Mouse (Mus musculus) myocyte (in vitro differentiated cells): Measurements from ENCODE around the gene Lrrc28.
A peak's percentile ranks its signal among the peaks of the same experiment; 100 is the strongest.

Experiments used
- CEBPB ChIP-seq: IDR thresholded peaks from 2 replicates; pipeline ENCODE4 v1.6.1; 2011; ENCODE audit warnings: mild to moderate bottlenecking, moderate library complexity; ENCODE audit not compliant: poor library complexity, insufficient read depth, severe bottlenecking
- E2F4 ChIP-seq: IDR thresholded peaks from one replicate; pipeline ENCODE4 v1.6.1; 2011; ENCODE audit warnings: mild to moderate bottlenecking, control low read depth, moderate library complexity; ENCODE audit not compliant: insufficient read depth
- MAX ChIP-seq: IDR thresholded peaks from one replicate; pipeline ENCODE4 v1.6.1; 2011; ENCODE audit warnings: low read depth, mild to moderate bottlenecking, control low read depth
- MYOD1 ChIP-seq, 3 experiments: IDR thresholded peaks; one replicate each; pipeline ENCODE4 v1.6.1; 2011; ENCODE audit warnings: control low read depth in 2 of 3, low read depth in 2 of 3, mild to moderate bottlenecking in 2 of 3, moderate library complexity in 1 of 3; ENCODE audit not compliant: insufficient read length in 2 of 3, control insufficient read depth in 1 of 3
- MYOG ChIP-seq, 3 experiments: IDR thresholded peaks; one replicate each; pipeline ENCODE4 v1.6.1; 2011; ENCODE audit warnings: control low read depth in 2 of 3, low read depth in 2 of 3, mild to moderate bottlenecking in 2 of 3; ENCODE audit not compliant: insufficient read length in 2 of 3, control insufficient read depth in 1 of 3, insufficient read depth in 1 of 3
- POLR2A ChIP-seq: IDR thresholded peaks from one replicate; pipeline ENCODE4 v1.6.1; 2011; ENCODE audit warnings: low read depth, mild to moderate bottlenecking, control low read depth, moderate library complexity; ENCODE audit not compliant: insufficient read length
- REST ChIP-seq: IDR thresholded peaks from one replicate; pipeline ENCODE4 v1.6.1; 2011; ENCODE audit warnings: mild to moderate bottlenecking, control low read depth, moderate library complexity; ENCODE audit not compliant: insufficient read depth, insufficient read length
- SRF ChIP-seq: IDR thresholded peaks from one replicate; pipeline ENCODE4 v1.6.1; 2011; ENCODE audit warnings: low read depth; ENCODE audit not compliant: control insufficient read depth, insufficient read length
- TCF12 ChIP-seq: IDR thresholded peaks from one replicate; pipeline ENCODE4 v1.6.1; 2011; ENCODE audit warnings: mild to moderate bottlenecking, control low read depth; ENCODE audit not compliant: poor library complexity, insufficient read depth, severe bottlenecking
- USF1 ChIP-seq: IDR thresholded peaks from one replicate; pipeline ENCODE4 v1.6.1; 2011; ENCODE audit warnings: low read depth, mild to moderate bottlenecking, control low read depth, moderate library complexity

GRCm38 (mm10) chr7:67477996-67478395 is 167.1 kb downstream of the Lrrc28 start:
- no peak for TF ChIP-seq E2F4
- TF ChIP-seq MAX: no peak
- no peak for TF ChIP-seq USF1
- TF ChIP-seq POLR2A: no peak
- no peak for TF ChIP-seq SRF
- TF ChIP-seq TCF12: no peak
- TF ChIP-seq MYOG (IDR thresholded peaks at IDR 0.05; ENCODE audit: control insufficient read depth in 1 of 3, insufficient read depth in 1 of 3, insufficient read length in 2 of 3, low read depth in 2 of 3): peak; percentile 34 to 95 (median 88)
- TF ChIP-seq CEBPB: no peak
- TF ChIP-seq REST: no peak
- peak in 2 of 3 experiments; percentile 71 to 95 for TF ChIP-seq MYOD1 (IDR thresholded peaks at IDR 0.05; ENCODE audit: control insufficient read depth in 1 of 3, insufficient read length in 2 of 3, low read depth in 2 of 3)
